Mouse (Mus musculus) ovary, postnatal 36 days (tissue): Measurements from ENCODE around the gene Tigar.

Source experiments
- DNase-seq: peaks from one replicate; pipeline ENCODE4 v3.0.0; 2022; ENCODE audit warnings: low spot score, mixed read lengths

Gene Tigar

DNA sequence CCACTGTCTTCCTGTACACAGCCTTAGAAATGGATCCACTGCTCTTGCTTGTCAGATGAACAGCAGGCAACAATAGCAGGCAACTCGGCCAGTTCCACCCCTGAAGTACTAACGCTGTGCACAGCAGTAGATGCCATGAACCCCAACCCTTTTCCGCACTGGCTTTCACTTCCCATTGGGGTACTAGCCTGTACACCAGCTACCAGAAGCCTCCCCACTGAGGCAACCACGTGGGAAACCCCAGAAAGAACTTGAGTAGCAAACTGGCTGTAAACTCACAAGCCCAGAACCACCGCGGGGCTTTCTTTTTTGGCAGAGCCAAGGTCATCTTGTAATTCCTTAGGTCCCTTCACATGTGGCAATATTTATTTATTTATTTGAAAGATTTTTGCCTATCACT, 27.5 kb downstream of the Tigar start:
- DNase-seq, result no peak

GRCm38 (mm10) chr6:127079867-127080731, 29.3 kb downstream of the Tigar start:
- DNase-seq, result peak; percentile 61

DNA sequence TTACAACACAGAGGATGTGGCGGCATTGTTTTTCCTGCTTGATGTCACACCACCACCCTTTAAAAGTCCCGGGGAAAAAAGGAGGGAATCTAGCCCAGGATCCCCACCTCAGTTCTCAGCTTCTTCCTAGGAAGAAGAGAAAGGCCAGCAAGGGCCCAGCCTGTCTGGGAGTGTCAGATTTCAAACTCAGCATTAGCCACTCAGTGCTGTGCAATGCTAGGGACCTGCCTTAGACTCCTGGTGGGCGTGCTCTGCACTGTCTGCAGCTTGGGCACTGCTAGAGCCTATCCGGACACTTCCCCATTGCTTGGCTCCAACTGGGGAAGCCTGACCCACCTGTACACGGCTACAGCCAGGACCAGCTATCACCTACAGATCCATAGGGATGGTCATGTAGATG, 36.5 kb downstream of the Tigar start, which contains the start of gene Fgf23:
Gene Fgf23 (plus strand): TSS at position 86 of the 400 bp plus-strand sequence.
- peak; percentile 11 for DNase-seq

DNA sequence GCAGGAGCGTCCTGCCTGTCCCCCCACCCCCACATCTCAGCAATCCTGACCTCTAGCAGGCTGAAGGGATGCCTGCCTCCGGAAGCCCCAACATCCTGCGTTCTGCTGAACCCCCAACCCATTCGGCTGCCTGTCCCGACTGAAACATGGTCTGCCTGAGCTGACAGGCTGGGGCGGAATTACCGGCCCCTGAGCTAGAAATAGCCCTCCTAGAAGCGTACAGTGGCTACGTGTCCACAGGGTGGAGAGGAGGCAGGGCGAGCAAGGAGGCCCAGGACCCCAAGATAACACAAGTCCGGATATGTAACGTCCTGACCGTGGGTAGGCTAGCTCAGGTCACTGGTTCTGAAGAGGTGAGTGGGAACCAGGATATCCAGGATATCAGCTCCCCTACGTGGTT, 44.5 kb downstream of the Tigar start:
- DNase-seq, result no peak

- DNase-seq, result no peak
Measured at GRCm38 (mm10) chr6:127063915-127064314, 45.4 kb downstream of the Tigar start.

GRCm38 (mm10) chr6:127059975-127060374, 49.4 kb downstream of the Tigar start:
- no peak for DNase-seq

- DNase-seq, result no peak
Measured at GRCm38 (mm10) chr6:127056990-127057588, 52.3 kb downstream of the Tigar start.

GRCm38 (mm10) chr6:127050847-127051246, 58.5 kb downstream of the Tigar start:
- DNase-seq, result no peak

DNA sequence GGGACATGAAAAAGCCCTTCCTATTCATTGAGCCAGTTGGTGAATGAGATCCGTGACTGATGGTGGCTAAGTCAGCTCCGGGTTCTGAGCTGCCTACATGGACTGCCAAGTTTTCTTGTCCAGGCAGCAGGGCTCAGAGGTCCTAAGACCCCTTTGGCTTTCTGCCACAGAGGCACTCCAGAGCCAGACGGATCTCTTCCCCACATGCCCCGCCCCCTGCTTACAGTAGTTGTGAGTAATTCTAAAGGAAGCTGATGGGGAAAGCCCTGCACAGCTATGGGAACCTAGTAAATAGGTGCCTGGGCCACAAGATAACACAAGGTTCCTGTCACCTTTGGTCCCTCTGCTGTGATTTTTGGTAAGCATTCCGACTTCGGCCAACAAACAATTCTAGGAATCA, 64.4 kb downstream of the Tigar start:
- no peak for DNase-seq
